Mouse (Mus musculus) lung, embryonic 16.5 days (tissue): ENCODE measurements at regions not wholly inside any gene's neighbourhood (a gene's known extent, or its start where the extent isn't known, plus 50 kb on each side); places are given as distances from the start of the nearest gene placed in this dataset.

Source experiments
- ATAC-seq: fragments of 200-750 bp; cut with Nextera tagmentation; 2 replicates; pipeline ENCODE4 v1.8.0; 2017; ENCODE audit warnings: low read depth, mild to moderate bottlenecking, moderate library complexity
- H3K27ac ChIP-seq: fragments of 300-500 bp; sonication (generic); 2 replicates; pipeline ENCODE4 v1.5.1; 2014; ENCODE audit warnings: mild to moderate bottlenecking, control low read depth, low read length
- H3K27me3 ChIP-seq: fragments of 300-500 bp; sonication (generic); 2 replicates; pipeline ENCODE4 v1.6.1; 2014; ENCODE audit warnings: low read depth, low read length, mixed read lengths; ENCODE audit not compliant: control insufficient read depth, insufficient read depth
- H3K36me3 ChIP-seq: fragments of 300-500 bp; sonication (generic); 2 replicates; pipeline ENCODE4 v1.6.1; 2014; ENCODE audit warnings: low read length; ENCODE audit not compliant: control insufficient read depth, insufficient read depth
- H3K4me1 ChIP-seq: fragments of 300-500 bp; sonication (generic); replicated peaks from 2 replicates; pipeline ENCODE4 v1.6.1; 2014; ENCODE audit warnings: low read length, mixed read lengths; ENCODE audit not compliant: control insufficient read depth, insufficient read depth
- H3K4me2 ChIP-seq: fragments of 300-500 bp; sonication (generic); 2 replicates; pipeline ENCODE4 v1.6.1; 2014; ENCODE audit warnings: low read depth, low read length, control low read depth
- H3K4me3 ChIP-seq: fragments of 300-500 bp; sonication (generic); 2 replicates; pipeline ENCODE4 v1.5.1; 2014; ENCODE audit warnings: mild to moderate bottlenecking, low read length, control low read depth
- H3K9ac ChIP-seq: fragments of 300-500 bp; sonication (generic); 2 replicates; pipeline ENCODE4 v1.6.1; 2014; ENCODE audit warnings: low read length, control low read depth
- H3K9me3 ChIP-seq: fragments of 300-500 bp; sonication (generic); 2 replicates; pipeline ENCODE4 v1.6.1; 2016; ENCODE audit warnings: low read length; ENCODE audit not compliant: control insufficient read depth
- WGBS: fragments of 180-500 bp; shearing (Covaris S2); extraction: QIAGEN DNeasy Blood & Tissue Kit; methylation state at CpG from one replicate; pipeline ENCODE4 v1.1.7; 2014; 5-methylcytosine and 5-hydroxymethylcytosine counted together

- Histone ChIP-seq H3K27me3 (no peaks in the 10 kb centered on the region), H3K4me2 (no peak overlapping the region), H3K9ac (no peak overlapping the region), H3K4me3 (no peak overlapping the region), H3K27ac (no peak overlapping the region), H3K4me1 (no peaks in the 10 kb centered on the region), H3K36me3 (no peaks in the 10 kb centered on the region), H3K9me3 (no peaks in the 10 kb centered on the region)
- 79% methylated on average over 3 of the region's 3 CpGs for WGBS
- ATAC-seq, result no peak
These were observed 96.1 kb upstream of the Gm4737 start for GRCm38 (mm10) chr16:46250943-46251342.

- H3K4me3 ChIP-seq, result no peak overlapping the region
- no peaks in the 10 kb centered on the region for H3K27me3 ChIP-seq
- H3K27ac ChIP-seq, result no peak overlapping the region
- no peaks in the 10 kb centered on the region for H3K36me3 ChIP-seq
- no peaks in the 10 kb centered on the region for H3K4me1 ChIP-seq
- WGBS, result 80% methylated on average over 5 of the region's 5 CpGs
- H3K9ac ChIP-seq, result no peak overlapping the region
- H3K9me3 ChIP-seq, result no peaks in the 10 kb centered on the region
- H3K4me2 ChIP-seq, result no peak overlapping the region
- ATAC-seq, result no peak
These were observed 90.7 kb upstream of the Gm4737 start for GRCm38 (mm10) chr16:46245598-46245997.

GRCm38 (mm10) chr16:46228744-46229143 is 73.9 kb upstream of the Gm4737 start:
- Histone ChIP-seq H3K27me3 (no peaks in the 10 kb centered on the region), H3K9me3 (no peaks in the 10 kb centered on the region), H3K27ac (no peak overlapping the region), H3K4me3 (no peak overlapping the region), H3K4me2 (no peak overlapping the region), H3K9ac (no peak overlapping the region), H3K36me3 (no peaks in the 10 kb centered on the region), H3K4me1 (no peaks in the 10 kb centered on the region)
- 81% methylated on average over 3 of the region's 3 CpGs for WGBS
- no peak for ATAC-seq

- WGBS, result 12% methylated on average over 1 of the region's 1 CpGs
- no peak for ATAC-seq
These were observed 68.3 kb upstream of the Gm4737 start for GRCm38 (mm10) chr16:46223084-46223600.

GRCm38 (mm10) chr16:46212504-46212903 is 57.6 kb upstream of the Gm4737 start:
- no peak for ATAC-seq
- Histone ChIP-seq H3K4me3 (no peak overlapping the region), H3K9me3 (no peaks in the 10 kb centered on the region), H3K27me3 (no peaks in the 10 kb centered on the region), H3K9ac (no peak overlapping the region), H3K27ac (no peak overlapping the region), H3K36me3 (no peaks in the 10 kb centered on the region), H3K4me1 (no peaks in the 10 kb centered on the region), H3K4me2 (no peak overlapping the region)
- WGBS, result 82% methylated on average over 4 of the region's 4 CpGs

More at GRCm38 (mm10) chr16:46223084-46223600, 68.3 kb upstream of the Gm4737 start:
- Histone ChIP-seq H3K27me3 (no peaks in the 10 kb centered on the region), H3K4me3 (no peak overlapping the region), H3K4me2 (no peak overlapping the region), H3K9me3 (no peaks in the 10 kb centered on the region), H3K4me1 (no peaks in the 10 kb centered on the region), H3K36me3 (no peaks in the 10 kb centered on the region), H3K9ac (no peak overlapping the region), H3K27ac (no peak overlapping the region)

- Histone ChIP-seq H3K9me3 (no peaks in the 10 kb centered on the region), H3K9ac (no peak overlapping the region), H3K4me2 (no peak overlapping the region), H3K27me3 (no peaks in the 10 kb centered on the region), H3K4me3 (no peak overlapping the region), H3K36me3 (no peaks in the 10 kb centered on the region), H3K27ac (no peak overlapping the region), H3K4me1 (no peaks in the 10 kb centered on the region)
- WGBS, result 52% methylated on average over 3 of the region's 3 CpGs
- ATAC-seq, result no peak
These were observed 57.0 kb upstream of the Gm4737 start for GRCm38 (mm10) chr16:46211914-46212313.

GRCm38 (mm10) chr16:46205114-46205513 is 50.2 kb upstream of the Gm4737 start:
- Histone ChIP-seq H3K9me3 (no peaks in the 10 kb centered on the region), H3K27ac (no peak overlapping the region), H3K27me3 (no peaks in the 10 kb centered on the region), H3K4me3 (no peak overlapping the region), H3K9ac (no peak overlapping the region), H3K36me3 (no peaks in the 10 kb centered on the region), H3K4me1 (no peaks in the 10 kb centered on the region), H3K4me2 (no peak overlapping the region)
- ATAC-seq, result no peak
- 100% methylated on average over 1 of the region's 1 CpGs for WGBS
